Mouse (Mus musculus): ENCODE data around the gene Grip1.

DNA sequence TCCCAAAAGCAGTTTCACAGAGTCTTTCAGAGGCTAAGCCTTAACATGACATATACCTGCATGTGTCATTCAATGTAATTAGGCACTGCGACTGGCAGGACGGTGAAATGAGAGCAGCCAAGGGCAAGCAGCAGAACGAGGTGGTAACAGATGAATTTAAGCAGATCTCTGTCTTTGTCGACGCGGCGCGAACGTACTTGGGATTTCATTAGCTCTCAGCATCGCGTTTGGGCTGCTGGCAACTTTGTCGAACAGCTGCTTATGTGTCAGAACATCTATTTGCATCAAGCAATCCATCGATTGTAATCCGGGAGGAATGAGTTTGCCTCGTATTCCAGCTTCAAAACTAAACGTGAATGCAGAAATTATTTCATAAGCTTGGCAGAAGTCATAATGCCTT is 483.9 kb downstream of the Grip1 start:
- TF ChIP-seq CTCF (IDR thresholded peaks at IDR 0.05) (no peak), EP300 (IDR thresholded peaks at IDR 0.05) (no peak)
